Mouse (Mus musculus): Measurements from ENCODE around the gene Rps6ka2. TPM values are rescaled to one million over a fixed set of nuclear protein-coding genes. Genes with fewer than 3 reads are reported as not detected.
A peak's percentile ranks its signal among the peaks of the same experiment; 100 is the strongest.
"Not testable (repeated sequence)": the region's sequence is repeated elsewhere in the genome, so short reads cannot be mapped to it uniquely, and the experiment has no call there.

The Rps6ka2 gene
- polyA plus RNA-seq (2015; fragmentation: Nextera tagmentation; extraction: Ambion mirVana), result 14.6 and 16.0 TPM in 2 replicates

DNA sequence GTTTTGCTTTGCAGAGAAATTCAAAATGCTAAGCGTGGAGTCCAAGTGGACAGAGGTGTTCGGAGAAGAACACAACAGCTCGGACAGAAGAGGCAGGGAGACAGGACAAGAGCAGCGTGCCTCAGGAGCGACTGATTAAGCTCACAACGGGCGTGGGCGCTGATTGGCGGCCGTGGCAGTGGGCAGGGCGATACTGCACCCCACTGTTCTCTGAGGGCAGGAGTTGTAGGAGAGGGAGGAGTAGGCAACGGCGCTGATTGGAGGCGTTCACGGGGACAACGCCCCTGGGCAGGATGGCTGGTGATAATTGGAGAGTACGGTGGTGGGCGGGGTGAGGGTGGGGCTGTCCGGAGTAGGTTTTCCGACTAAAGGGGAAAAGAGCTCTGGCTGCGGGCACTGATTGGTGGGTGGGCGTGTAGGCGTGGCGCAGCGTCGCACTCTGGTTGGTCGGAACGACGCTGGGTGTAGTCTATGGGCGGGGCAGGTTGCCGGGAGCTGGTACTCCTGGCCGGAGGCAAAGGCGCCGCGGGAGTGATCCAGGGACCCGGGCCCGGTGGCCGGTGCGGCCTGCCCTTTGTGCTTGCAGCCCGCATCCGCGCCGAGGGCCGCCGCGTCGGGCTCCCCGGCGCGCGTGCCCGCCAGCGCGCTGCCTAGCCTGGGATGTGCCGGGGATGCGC lies at the start of gene Rps6ka2:
Gene Rps6ka2, plus strand, starts transcription at position 489 of the 677 bp plus-strand sequence.
- H3K36me3 ChIP-seq, result no peaks in the 10 kb centered on the region
- 0% methylated on average over 56 of the region's 56 CpGs for WGBS
- H3K9ac ChIP-seq, result peak within 1 kb of the TSS; percentile 79
- peaks cover 27% of the 10 kb centered on the region for H3K4me1 ChIP-seq
- peak within 1 kb of the TSS; percentile 72; the same call in 1 of the 2 replicates for H3K27ac ChIP-seq
- H3K27me3 ChIP-seq, result no peaks in the 10 kb centered on the region
- H3K4me3 ChIP-seq, result peak within 1 kb of the TSS; percentile 80
- H3K9me3 ChIP-seq, result no peaks in the 10 kb centered on the region
- H3K4me2 ChIP-seq (replicated peaks), result peak within 1 kb of the TSS; percentile 88
- peak; percentile 100 for ATAC-seq (ENCODE audit: low FRiP score, low read depth)

GRCm38 (mm10) chr17:7120835-7121234 lies 49.1 kb upstream of the Rps6ka2 start:
- H3K27ac ChIP-seq; ATAC-seq (ENCODE audit: low FRiP score, low read depth); H3K36me3 ChIP-seq; H3K9me3 ChIP-seq; H3K4me3 ChIP-seq; H3K4me1 ChIP-seq; H3K27me3 ChIP-seq; H3K9ac ChIP-seq; H3K4me2 ChIP-seq (replicated peaks): not testable (repeated sequence)
- WGBS, result 88% methylated on average over 3 of the region's 3 CpGs

- not testable (repeated sequence) for H3K27ac ChIP-seq; H3K9ac ChIP-seq; H3K4me2 ChIP-seq (replicated peaks); H3K27me3 ChIP-seq; H3K9me3 ChIP-seq; H3K4me3 ChIP-seq; H3K36me3 ChIP-seq; ATAC-seq (ENCODE audit: low FRiP score, low read depth); H3K4me1 ChIP-seq
- WGBS, result 80% methylated on average over 11 of the region's 11 CpGs
Observed at GRCm38 (mm10) chr17:7122554-7122953, 47.4 kb upstream of the Rps6ka2 start.

DNA sequence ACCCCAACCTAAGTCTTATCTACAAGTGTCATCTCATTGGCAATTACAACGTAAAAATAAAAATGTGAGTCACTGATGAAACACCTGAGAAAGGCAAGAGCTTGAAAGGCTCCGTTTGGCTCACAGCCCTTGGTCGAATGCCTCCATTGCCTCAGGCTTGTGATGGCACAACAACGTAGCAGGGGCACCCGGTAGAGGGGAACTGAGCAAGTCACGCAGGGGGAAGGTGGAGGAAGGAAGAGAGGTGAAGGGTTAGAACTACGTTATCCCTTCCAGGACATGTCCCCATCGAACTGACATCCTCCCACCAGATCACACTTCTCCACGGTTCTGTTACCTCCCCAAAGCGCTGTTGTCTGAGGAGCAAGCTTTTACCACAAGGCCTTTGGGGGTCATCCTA lies 43.4 kb upstream of the Rps6ka2 start:
- not testable (repeated sequence) for H3K4me2 ChIP-seq (replicated peaks); H3K36me3 ChIP-seq; H3K4me1 ChIP-seq; H3K9me3 ChIP-seq; H3K4me3 ChIP-seq; H3K9ac ChIP-seq; H3K27me3 ChIP-seq; ATAC-seq (ENCODE audit: low FRiP score, low read depth); H3K27ac ChIP-seq
- WGBS, result 82% methylated on average over 8 of the region's 10 CpGs

DNA sequence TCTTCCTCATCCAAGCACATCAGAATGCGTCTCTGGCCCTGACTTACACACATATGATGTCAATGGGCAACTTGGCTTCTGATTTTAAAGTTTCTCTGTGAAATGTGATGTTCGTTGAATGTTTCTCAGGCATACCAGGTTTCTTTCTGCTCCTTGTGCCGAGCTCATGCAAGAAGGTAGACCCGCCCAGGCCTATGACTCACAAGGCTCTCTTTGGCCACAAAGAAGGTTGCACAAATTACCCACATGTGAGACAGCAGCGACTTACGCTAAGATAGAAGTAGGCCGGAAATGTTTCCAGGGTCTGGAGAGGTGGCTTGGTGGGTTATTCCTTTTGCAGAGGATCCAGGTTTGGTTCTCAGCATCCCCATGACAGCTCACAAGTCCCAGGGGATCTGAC lies 35.9 kb upstream of the Rps6ka2 start:
- not testable (repeated sequence) for H3K36me3 ChIP-seq; ATAC-seq (ENCODE audit: low FRiP score, low read depth)
- no CpG with 5 or more reads among the region's 7 CpGs for WGBS

DNA sequence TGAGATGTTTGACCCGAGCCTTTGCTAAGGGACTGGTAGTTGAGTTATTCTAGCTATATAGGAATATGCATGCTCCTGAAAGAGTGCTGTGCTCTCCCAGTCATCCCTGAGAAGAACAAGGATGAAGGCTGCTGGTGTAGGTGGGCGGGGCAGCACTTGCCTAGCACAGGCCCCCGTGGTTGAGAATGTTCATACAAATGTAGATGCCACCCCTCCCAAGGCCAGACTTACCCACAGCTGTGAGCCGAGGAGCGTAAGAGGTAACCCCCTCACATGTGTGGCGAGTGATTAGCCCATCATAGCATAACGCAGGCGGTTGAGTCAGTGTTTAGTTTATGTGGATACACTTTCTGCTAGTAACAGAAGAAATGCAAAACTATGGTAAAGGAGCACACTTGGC lies 34.6 kb upstream of the Rps6ka2 start:
- not testable (repeated sequence) for H3K4me3 ChIP-seq; H3K9me3 ChIP-seq; H3K4me2 ChIP-seq (replicated peaks); H3K9ac ChIP-seq; H3K27me3 ChIP-seq; H3K27ac ChIP-seq; ATAC-seq (ENCODE audit: low FRiP score, low read depth); H3K36me3 ChIP-seq; H3K4me1 ChIP-seq
- 90% methylated on average over 7 of the region's 8 CpGs for WGBS

More for the DNA sequence above, 35.9 kb upstream of the Rps6ka2 start:
- not testable (repeated sequence) for H3K9me3 ChIP-seq; H3K9ac ChIP-seq; H3K27me3 ChIP-seq; H3K4me1 ChIP-seq; H3K27ac ChIP-seq; H3K4me3 ChIP-seq; H3K4me2 ChIP-seq (replicated peaks)

GRCm38 (mm10) chr17:7138186-7138925 lies 31.6 kb upstream of the Rps6ka2 start:
- Histone ChIP-seq H3K27ac (no peak overlapping the region), H3K36me3 (no peaks in the 10 kb centered on the region), H3K4me3 (no peak overlapping the region), H3K9me3 (no peaks in the 10 kb centered on the region), H3K4me2 (replicated peaks) (no peak overlapping the region), H3K9ac (no peak overlapping the region), H3K4me1 (no peaks in the 10 kb centered on the region; the same call in 1 of the 2 replicates), H3K27me3 (no peaks in the 10 kb centered on the region)
- no peak for ATAC-seq (ENCODE audit: low FRiP score, low read depth)
- 76% methylated on average over 21 of the region's 21 CpGs for whole genome bisulfite sequencing

- no peaks in the 10 kb centered on the region for H3K9me3 ChIP-seq
- peaks cover 8% of the 10 kb centered on the region for H3K4me1 ChIP-seq
- ATAC-seq (ENCODE audit: low FRiP score, low read depth), result no peak
- H3K9ac ChIP-seq, result no peak overlapping the region
- WGBS, result 65% methylated on average over 10 of the region's 10 CpGs
- no peaks in the 10 kb centered on the region for H3K27me3 ChIP-seq
- no peak overlapping the region for H3K27ac ChIP-seq
- no peaks in the 10 kb centered on the region for H3K36me3 ChIP-seq
- no peak overlapping the region for H3K4me3 ChIP-seq
- no peak overlapping the region for H3K4me2 ChIP-seq (replicated peaks)
Observed at GRCm38 (mm10) chr17:7140399-7141174, 29.3 kb upstream of the Rps6ka2 start.

GRCm38 (mm10) chr17:7142367-7142766 lies 27.5 kb upstream of the Rps6ka2 start:
- no peak overlapping the region for H3K27ac ChIP-seq
- no peaks in the 10 kb centered on the region for H3K27me3 ChIP-seq
- peaks cover 11% of the 10 kb centered on the region for H3K4me1 ChIP-seq
- ATAC-seq (ENCODE audit: low FRiP score, low read depth), result no peak
- no peaks in the 10 kb centered on the region for H3K9me3 ChIP-seq
- H3K4me2 ChIP-seq (replicated peaks), result no peak overlapping the region
- 54% methylated on average over 4 of the region's 4 CpGs for WGBS
- no peak overlapping the region for H3K4me3 ChIP-seq
- H3K36me3 ChIP-seq, result no peaks in the 10 kb centered on the region
- H3K9ac ChIP-seq, result no peak overlapping the region

DNA sequence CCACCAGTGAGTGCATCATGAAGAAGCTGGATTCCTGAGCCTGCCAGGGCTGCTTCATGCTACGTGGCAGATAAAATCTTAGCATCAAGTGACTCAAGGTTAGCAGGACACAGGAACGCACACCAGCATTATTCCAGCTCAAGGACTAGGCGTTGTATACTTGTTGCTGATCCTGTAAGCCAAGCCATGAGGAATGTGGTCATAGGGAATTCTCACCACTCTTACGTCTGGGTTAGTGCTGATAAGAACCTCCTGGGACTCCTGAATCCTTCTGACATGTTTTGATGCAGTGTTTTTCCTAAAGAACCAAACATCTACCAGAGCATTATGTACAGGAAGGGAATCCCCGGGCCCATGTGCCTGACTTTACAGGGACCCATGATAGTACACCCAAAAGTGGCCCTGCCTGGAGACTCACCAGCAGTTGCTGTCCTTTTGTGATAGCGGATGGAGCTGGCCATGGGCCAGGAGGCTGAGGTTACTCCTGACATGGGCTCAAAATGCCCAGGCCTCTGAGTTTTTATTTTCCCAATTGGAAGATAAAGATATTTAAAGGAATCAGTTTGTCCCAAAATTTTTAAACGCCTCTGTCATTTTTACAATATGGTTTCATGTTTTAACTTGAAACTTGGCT lies 25.9 kb upstream of the Rps6ka2 start:
- WGBS, result 73% methylated on average over 7 of the region's 7 CpGs
- no peaks in the 10 kb centered on the region for H3K27me3 ChIP-seq
- ATAC-seq (ENCODE audit: low FRiP score, low read depth), result no peak
- no peaks in the 10 kb centered on the region for H3K9me3 ChIP-seq
- no peak overlapping the region for H3K4me2 ChIP-seq (replicated peaks)
- no peak overlapping the region for H3K4me3 ChIP-seq
- no peak overlapping the region for H3K9ac ChIP-seq
- H3K4me1 ChIP-seq, result peaks cover 11% of the 10 kb centered on the region
- no peaks in the 10 kb centered on the region for H3K36me3 ChIP-seq
- no peak overlapping the region for H3K27ac ChIP-seq

DNA sequence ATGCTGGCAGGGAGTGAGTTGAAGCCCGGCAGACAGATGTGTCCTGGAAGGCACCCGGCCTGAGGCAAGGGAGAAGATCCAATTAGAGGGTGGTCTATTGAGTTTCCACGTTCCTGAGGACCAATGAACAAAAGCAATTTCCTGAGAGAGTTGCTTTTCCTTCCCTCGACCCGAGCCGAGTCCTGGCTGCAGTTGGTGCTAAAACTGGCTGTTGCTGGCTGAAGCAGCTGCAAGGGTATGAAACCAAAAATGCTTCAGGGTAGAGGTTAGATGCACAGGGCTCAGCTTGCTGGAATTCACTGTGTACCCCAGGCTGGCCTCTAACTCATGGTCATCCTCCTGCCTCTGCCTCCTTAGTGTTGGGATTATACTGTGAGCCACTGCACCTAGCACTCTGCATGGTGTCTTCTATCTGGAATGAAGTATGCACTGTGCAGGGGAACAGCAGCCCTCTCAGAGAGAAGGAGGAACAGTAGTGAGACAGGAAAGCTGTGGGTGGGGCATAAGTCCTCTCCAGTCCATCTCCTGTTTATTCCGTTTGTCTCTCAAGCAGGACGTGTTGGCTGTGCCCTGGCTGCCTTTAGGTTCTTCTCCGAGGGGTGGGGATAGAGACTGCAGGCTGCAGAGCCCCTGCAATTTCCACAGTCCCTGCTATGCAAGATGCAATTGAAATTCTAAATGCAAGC lies 24.4 kb upstream of the Rps6ka2 start:
- WGBS, result 40% methylated on average over 9 of the region's 9 CpGs
- H3K9ac ChIP-seq, result no peak overlapping the region
- no peak overlapping the region for H3K27ac ChIP-seq
- no peak for ATAC-seq (ENCODE audit: low FRiP score, low read depth)
- no peaks in the 10 kb centered on the region for H3K36me3 ChIP-seq
- H3K4me2 ChIP-seq (replicated peaks), result no peak overlapping the region
- H3K9me3 ChIP-seq, result no peaks in the 10 kb centered on the region
- H3K4me3 ChIP-seq, result no peak overlapping the region
- H3K4me1 ChIP-seq, result peaks cover 11% of the 10 kb centered on the region
- H3K27me3 ChIP-seq, result no peaks in the 10 kb centered on the region

Data from limb, embryonic 13.5 days (tissue).